Mouse (Mus musculus): Measurements from ENCODE around the gene Smoc2. TPM values are rescaled to one million over a fixed set of nuclear protein-coding genes. Genes with fewer than 3 reads are reported as not detected.

Smoc2 gene
- polyA plus RNA-seq, 1 experiment from 2014 or later, result 12.8 TPM

DNA sequence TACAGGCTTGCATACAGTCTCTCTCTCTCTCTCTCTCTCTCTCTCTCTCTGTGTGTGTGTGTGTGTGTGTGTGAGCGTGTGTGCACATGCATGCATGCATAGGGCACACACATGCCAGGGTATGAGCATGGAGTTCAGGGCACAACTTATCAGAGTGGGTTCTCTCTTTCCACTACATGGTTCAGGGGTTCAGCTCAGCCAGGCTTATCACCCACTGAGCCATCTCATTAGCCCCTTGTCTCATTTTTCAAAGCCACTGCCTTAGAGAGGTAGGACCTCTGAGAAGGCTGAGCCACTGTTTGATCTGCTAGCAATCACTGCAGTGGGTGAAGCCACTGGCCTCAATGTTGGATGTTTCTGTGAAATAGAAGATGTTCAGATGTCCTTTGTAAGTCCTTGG is 82.2 kb downstream of the Smoc2 start:
- WGBS, result 100% methylated on average over 1 of the region's 1 CpGs
- Histone ChIP-seq H3K9ac (replicated peaks) (no peak overlapping the region), H3K4me3 (replicated peaks) (no peak overlapping the region), H3K36me3 (no peaks in the 10 kb centered on the region), H3K4me2 (no peak overlapping the region), H3K4me1 (no peaks in the 10 kb centered on the region), H3K27me3 (replicated peaks) (no peaks in the 10 kb centered on the region), H3K9me3 (replicated peaks) (no peaks in the 10 kb centered on the region), H3K27ac (replicated peaks) (no peak overlapping the region)
- ATAC-seq (ENCODE audit: low FRiP score), result no peak

DNA sequence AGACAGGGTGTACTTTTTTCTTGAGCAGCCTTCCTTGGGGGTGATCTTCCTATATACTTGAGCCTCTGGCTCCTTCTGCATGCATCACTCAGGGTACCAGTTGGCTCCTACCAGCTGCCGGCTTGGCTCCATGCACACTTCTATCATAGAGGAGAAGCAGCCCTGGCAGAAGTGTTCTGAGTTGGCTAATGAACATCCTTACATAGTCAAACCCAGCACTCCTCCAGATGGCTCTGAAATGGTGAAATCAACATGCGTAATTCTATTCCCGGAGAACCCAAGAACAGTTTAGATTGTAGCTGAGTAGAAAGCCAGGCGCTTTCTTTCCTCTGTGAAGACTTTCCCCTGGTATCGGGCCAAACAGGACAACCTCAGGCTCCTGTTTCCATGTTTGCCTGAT is 91.2 kb downstream of the Smoc2 start:
- no peak overlapping the region for H3K27ac ChIP-seq (replicated peaks)
- WGBS, result 83% methylated on average over 5 of the region's 5 CpGs
- H3K36me3 ChIP-seq, result no peaks in the 10 kb centered on the region

DNA sequence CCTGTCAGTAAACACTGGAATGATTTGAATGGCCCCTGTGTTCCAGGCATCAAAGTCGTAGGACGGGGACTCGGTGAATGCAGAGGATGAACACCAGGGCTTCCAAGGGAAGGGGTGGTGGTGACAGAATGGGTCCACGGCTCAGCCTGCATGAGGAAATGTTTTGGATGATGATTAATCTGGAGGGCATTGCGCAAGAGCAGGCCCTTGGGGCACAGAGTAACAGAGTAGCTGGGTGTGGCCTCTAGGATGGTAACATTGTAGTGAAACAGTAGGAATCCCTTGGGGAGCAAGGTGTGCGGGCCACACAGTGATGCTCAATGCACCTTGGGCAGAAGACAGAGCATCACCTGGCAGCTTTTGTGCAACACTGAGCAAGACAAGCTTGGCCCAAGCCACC is 92.3 kb downstream of the Smoc2 start:
- H3K4me3 ChIP-seq (replicated peaks), result no peak overlapping the region
- no peaks in the 10 kb centered on the region for H3K9me3 ChIP-seq (replicated peaks)
- no peak overlapping the region for H3K4me2 ChIP-seq
- no peak overlapping the region for H3K9ac ChIP-seq (replicated peaks)
- WGBS, result 73% methylated on average over 6 of the region's 6 CpGs
- 0 out of 2 replicates have a peak, but pooled peaks cover 3% of the 10 kb centered on the region for H3K27me3 ChIP-seq (replicated peaks)
- H3K27ac ChIP-seq (replicated peaks), result no peak overlapping the region
- peaks cover 18% of the 10 kb centered on the region for H3K4me1 ChIP-seq
- no peaks in the 10 kb centered on the region for H3K36me3 ChIP-seq
- ATAC-seq (ENCODE audit: low FRiP score), result no peak

More for the DNA sequence above, 91.2 kb downstream of the Smoc2 start:
- Histone ChIP-seq H3K9me3 (replicated peaks) (no peaks in the 10 kb centered on the region), H3K4me3 (replicated peaks) (no peak overlapping the region), H3K27me3 (replicated peaks) (0 out of 2 replicates have a peak, but pooled peaks cover 3% of the 10 kb centered on the region), H3K4me1 (peaks cover 18% of the 10 kb centered on the region), H3K4me2 (no peak overlapping the region), H3K9ac (replicated peaks) (no peak overlapping the region)
- no peak for ATAC-seq (ENCODE audit: low FRiP score)

DNA sequence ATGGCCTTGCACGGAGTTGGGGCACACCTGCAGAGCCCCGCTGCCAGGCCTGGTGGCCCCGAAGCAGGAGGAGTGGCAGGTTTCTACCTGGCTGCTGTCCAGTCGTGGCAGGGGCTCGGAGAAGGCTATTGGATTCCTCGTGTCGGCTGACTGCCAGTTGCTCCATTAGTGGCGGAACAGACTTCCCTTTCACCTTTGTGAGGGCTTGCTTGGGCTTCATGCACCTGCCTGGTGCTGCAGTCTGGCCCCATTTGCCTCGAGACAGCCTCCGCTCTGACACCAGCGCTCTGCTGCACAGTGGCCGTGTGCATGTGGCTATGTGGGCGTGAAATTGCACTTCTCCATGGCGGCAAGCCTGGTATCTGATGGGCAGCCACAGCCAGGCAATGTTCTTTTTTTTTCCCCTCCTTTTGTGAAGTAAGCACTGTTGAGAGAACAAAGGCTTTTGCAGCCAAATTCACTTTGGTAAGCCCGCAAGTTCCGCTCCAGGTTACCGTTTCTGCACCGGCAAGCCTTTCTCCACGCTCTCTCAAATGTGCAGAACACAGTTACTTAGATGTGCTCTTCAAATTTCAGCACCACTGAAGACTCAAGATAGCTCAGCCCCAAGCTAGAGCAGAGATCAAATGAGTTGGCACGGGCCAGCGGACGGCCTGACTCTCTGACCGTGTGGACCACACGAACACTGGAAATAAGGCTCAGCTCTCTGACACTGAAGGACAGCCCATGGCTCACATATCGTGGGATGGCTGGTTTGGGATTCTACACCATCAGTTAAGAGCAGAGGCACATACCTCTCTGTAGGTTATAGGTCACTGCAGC is 93.2 kb downstream of the Smoc2 start:
- H3K4me2 ChIP-seq, result peak overlapping the region; percentile 24
- 0 out of 2 replicates have a peak, but pooled peaks cover 3% of the 10 kb centered on the region for H3K27me3 ChIP-seq (replicated peaks)
- H3K9ac ChIP-seq (replicated peaks), result no peak overlapping the region
- no peaks in the 10 kb centered on the region for H3K9me3 ChIP-seq (replicated peaks)
- no peaks in the 10 kb centered on the region for H3K36me3 ChIP-seq
- H3K27ac ChIP-seq (replicated peaks), result no peak overlapping the region
- peak; percentile 56; the same call in 1 of the 2 replicates for ATAC-seq (ENCODE audit: low FRiP score)
- H3K4me1 ChIP-seq, result peaks cover 18% of the 10 kb centered on the region
- no peak overlapping the region for H3K4me3 ChIP-seq (replicated peaks)
- 42% methylated on average over 25 of the region's 25 CpGs for WGBS

DNA sequence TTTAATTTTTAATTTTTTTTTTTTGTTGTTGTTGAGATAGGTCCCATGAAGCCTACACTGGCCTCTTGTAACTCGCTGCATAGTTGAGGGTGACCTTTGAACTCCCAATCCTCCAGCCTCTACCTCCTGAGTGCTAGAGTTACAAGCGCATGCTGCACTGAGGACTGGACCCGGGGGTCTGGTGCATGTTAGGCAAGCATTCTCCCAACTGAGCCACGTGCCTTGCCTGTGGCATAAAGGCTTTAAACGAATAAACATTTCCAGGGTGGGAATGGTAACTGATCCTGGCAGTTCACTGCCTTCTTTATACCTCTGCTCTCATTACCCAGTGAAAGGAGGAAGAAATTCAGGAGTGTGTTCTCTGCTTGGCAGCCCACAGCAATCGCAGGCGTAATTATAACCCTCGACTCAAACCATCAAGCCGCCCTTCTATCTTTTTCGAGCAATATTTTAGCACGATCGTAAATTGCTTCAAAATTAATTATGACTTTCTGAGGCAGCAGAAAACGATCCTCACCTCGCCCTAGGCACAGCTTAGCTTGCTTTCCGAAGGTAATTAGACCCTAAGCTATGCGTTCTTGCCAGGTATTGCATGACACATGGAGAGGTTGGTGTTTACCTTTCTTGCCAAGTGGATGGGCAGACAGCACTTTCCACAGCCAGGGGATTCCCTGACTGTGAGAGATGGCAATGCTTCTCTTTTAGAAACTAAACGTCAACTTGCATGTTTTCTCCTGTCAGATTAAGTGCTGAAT is 99.6 kb downstream of the Smoc2 start:
- Histone ChIP-seq H3K27ac (replicated peaks) (no peak overlapping the region; the same call in 1 of the 2 replicates), H3K9ac (replicated peaks) (no peak overlapping the region), H3K4me1 (peaks cover 3% of the 10 kb centered on the region; the same call in 1 of the 2 replicates), H3K4me2 (no peak overlapping the region), H3K9me3 (replicated peaks) (no peaks in the 10 kb centered on the region), H3K4me3 (replicated peaks) (no peak overlapping the region), H3K36me3 (no peaks in the 10 kb centered on the region), H3K27me3 (replicated peaks) (no peaks in the 10 kb centered on the region)
- 50% methylated on average over 17 of the region's 17 CpGs for WGBS
- peak; percentile 36; the same call in 1 of the 2 replicates for ATAC-seq (ENCODE audit: low FRiP score)

DNA sequence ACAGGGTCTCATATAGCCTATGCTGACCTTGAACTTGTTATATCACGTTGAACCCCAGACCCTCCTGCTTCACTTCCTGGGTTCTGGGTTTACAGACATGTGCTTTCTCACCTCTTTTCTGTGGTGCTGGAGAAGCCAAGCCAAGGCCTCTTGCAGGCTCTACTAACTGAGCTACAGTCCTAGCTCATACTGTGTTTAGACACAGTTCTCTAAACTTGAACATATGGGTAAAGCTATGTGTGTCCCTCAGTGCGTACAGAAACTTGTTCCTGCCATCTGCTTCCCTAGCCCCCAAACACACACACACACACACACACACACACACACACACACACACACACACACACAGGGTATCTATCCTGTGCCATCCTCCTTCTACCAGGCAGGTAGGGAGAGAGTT is 100.2 kb downstream of the Smoc2 start:
- Histone ChIP-seq H3K4me2 (no peak overlapping the region), H3K9ac (replicated peaks) (no peak overlapping the region), H3K4me3 (replicated peaks) (no peak overlapping the region), H3K9me3 (replicated peaks) (no peaks in the 10 kb centered on the region), H3K27me3 (replicated peaks) (no peaks in the 10 kb centered on the region), H3K4me1 (peaks cover 3% of the 10 kb centered on the region; the same call in 1 of the 2 replicates), H3K27ac (replicated peaks) (no peak overlapping the region), H3K36me3 (no peaks in the 10 kb centered on the region)
- ATAC-seq (ENCODE audit: low FRiP score), result no peak
- WGBS, result 80% methylated on average over 2 of the region's 2 CpGs

DNA sequence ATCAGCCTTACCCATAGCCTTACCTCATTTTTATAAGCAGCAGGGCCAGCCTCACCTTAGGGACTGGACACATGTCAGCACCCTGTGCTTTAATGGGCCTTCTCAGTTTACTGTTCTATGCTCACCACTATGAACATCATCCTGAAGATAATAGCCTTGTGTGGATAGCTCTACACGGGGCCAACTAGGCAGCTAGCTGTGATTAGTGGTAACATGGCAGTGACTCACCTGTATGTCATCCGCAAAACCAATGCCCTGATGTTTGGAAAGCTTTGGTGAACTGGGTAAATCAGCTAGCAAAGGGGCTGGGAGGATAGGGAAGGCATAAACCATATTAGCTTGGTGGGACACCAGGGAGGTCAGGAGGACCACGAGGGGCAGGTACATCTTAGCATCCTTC is 100.7 kb downstream of the Smoc2 start:
- Histone ChIP-seq H3K27me3 (replicated peaks) (no peaks in the 10 kb centered on the region), H3K36me3 (no peaks in the 10 kb centered on the region), H3K4me3 (replicated peaks) (no peak overlapping the region), H3K4me2 (no peak overlapping the region), H3K27ac (replicated peaks) (no peak overlapping the region), H3K9me3 (replicated peaks) (no peaks in the 10 kb centered on the region), H3K9ac (replicated peaks) (no peak overlapping the region), H3K4me1 (peaks cover 3% of the 10 kb centered on the region; the same call in 1 of the 2 replicates)
- WGBS, result 90% methylated on average over 3 of the region's 3 CpGs
- no peak for ATAC-seq (ENCODE audit: low FRiP score)

DNA sequence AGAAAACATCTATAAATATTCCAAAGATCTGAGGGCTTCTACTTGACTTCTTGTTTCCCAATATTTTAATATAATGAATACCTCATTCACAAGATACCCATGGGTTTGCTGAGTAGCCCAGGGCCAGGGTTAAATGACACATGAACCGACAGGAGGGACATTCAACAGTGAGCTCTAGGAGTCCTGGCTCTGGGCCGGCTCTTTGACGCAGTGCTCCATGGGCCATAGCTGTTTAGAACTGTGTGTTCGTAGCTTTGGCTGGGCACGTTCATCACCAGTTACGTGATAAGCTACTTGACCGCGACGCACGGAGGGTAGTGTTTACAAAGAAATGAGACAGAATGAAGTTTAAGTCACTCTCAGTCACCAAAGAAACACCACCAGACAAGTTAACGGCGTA is 101.2 kb downstream of the Smoc2 start:
- H3K4me1 ChIP-seq, result peaks cover 3% of the 10 kb centered on the region; the same call in 1 of the 2 replicates
- 85% methylated on average over 12 of the region's 12 CpGs for WGBS
- no peak for ATAC-seq (ENCODE audit: low FRiP score)
- H3K9me3 ChIP-seq (replicated peaks), result no peaks in the 10 kb centered on the region
- H3K9ac ChIP-seq (replicated peaks), result no peak overlapping the region
- no peak overlapping the region for H3K4me3 ChIP-seq (replicated peaks)
- H3K27me3 ChIP-seq (replicated peaks), result no peaks in the 10 kb centered on the region
- H3K4me2 ChIP-seq, result no peak overlapping the region
- no peaks in the 10 kb centered on the region for H3K36me3 ChIP-seq
- no peak overlapping the region for H3K27ac ChIP-seq (replicated peaks)

DNA sequence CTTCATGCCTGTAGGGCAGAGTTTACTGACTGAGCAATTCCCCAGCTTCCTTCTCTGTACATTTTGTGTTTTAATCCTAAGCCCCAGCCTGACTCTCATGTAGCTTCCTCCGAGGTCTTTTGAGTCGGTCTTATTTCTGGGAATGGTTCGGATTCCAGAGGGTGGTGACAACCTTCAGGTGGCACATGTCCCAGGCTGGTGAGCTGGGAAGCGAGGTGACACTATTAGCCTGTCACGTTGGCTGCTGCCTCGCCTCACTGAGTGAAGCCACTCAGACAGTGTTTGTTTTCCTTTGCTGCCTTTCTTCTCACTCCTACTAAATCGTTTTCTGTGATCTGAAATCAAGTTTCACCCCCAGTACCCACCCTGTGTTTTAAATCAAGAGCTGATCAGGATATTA is 102.2 kb downstream of the Smoc2 start:
- Histone ChIP-seq H3K9me3 (replicated peaks) (no peaks in the 10 kb centered on the region), H3K27me3 (replicated peaks) (no peaks in the 10 kb centered on the region), H3K9ac (replicated peaks) (no peak overlapping the region), H3K27ac (replicated peaks) (no peak overlapping the region), H3K4me2 (no peak overlapping the region), H3K36me3 (no peaks in the 10 kb centered on the region), H3K4me3 (replicated peaks) (no peak overlapping the region), H3K4me1 (peaks cover 3% of the 10 kb centered on the region; the same call in 1 of the 2 replicates)
- no peak for ATAC-seq (ENCODE audit: low FRiP score)
- 70% methylated on average over 7 of the region's 7 CpGs for WGBS

DNA sequence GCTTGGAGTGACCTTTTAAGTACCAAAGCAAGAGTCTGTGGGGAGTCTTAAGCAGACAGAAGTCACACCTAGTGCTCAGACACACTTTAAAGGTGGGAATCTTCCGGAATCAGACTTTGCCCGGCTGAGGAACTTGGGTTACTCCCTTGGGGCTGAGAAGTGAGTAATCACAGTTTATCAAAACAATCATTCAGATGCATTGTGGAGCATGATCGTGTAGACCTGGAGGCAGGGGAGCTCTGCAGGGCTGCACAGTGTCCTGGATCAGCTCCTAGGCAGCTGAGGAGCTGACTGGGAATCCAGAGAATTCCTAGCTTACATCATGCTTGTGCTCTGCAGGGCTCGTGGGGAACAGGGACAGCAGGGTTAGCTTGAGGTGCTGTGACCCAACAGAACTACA is 104.7 kb downstream of the Smoc2 start:
- H3K9me3 ChIP-seq (replicated peaks), result no peaks in the 10 kb centered on the region
- no peaks in the 10 kb centered on the region for H3K36me3 ChIP-seq
- no peak overlapping the region for H3K9ac ChIP-seq (replicated peaks)
- H3K4me3 ChIP-seq (replicated peaks), result no peak overlapping the region
- no peak overlapping the region for H3K27ac ChIP-seq (replicated peaks)
- H3K27me3 ChIP-seq (replicated peaks), result no peaks in the 10 kb centered on the region
- H3K4me2 ChIP-seq, result no peak overlapping the region
- ATAC-seq (ENCODE audit: low FRiP score), result no peak
- WGBS, result 90% methylated on average over 4 of the region's 4 CpGs
- H3K4me1 ChIP-seq, result no peaks in the 10 kb centered on the region

DNA sequence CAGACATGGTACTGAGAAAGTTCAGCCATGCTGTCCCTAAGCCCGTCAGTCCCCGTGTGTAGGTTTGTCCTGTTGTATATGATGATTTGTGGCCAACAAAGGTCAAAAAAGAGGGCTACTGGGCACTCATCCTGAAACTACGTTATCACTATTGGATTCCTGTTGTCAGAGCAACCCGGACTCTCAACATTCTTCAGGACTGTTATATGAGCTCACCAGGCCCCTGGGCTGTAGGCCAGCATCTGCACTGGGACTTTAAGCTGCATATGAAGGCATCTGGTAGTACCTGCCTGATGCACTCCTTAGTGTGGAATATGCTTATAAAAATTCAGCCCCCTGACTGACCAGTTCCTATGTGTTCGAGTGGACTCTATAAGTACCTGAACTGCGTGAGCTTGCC is 105.7 kb downstream of the Smoc2 start:
- no peaks in the 10 kb centered on the region for H3K36me3 ChIP-seq
- no peak overlapping the region for H3K9ac ChIP-seq (replicated peaks)
- no peak overlapping the region for H3K4me2 ChIP-seq
- H3K27ac ChIP-seq (replicated peaks), result no peak overlapping the region
- ATAC-seq (ENCODE audit: low FRiP score), result no peak
- H3K4me3 ChIP-seq (replicated peaks), result no peak overlapping the region
- no peaks in the 10 kb centered on the region for H3K9me3 ChIP-seq (replicated peaks)
- no peaks in the 10 kb centered on the region for H3K4me1 ChIP-seq
- 89% methylated on average over 6 of the region's 6 CpGs for WGBS
- no peaks in the 10 kb centered on the region for H3K27me3 ChIP-seq (replicated peaks)

DNA sequence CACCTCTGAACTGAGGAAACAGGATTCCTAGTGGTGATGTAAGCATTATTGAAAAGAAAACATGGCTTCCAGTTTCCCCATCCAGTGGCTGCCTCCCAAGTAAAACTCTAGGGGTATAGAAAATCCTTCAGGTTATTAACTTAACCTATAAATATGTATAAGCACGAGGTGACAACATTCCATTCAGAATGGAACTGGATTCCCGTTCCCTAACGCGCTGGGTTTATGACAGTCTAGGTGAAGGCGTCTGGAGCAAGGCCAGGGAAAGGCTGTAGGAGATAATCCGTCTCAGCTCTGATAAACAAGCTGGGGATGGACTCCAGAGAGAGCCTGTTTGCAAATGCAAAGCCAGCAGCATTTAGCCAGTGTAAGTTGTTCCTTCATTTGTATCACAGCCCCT is 108.0 kb downstream of the Smoc2 start:
- Histone ChIP-seq H3K9ac (replicated peaks) (no peak overlapping the region), H3K27ac (replicated peaks) (no peak overlapping the region), H3K4me2 (no peak overlapping the region), H3K9me3 (replicated peaks) (no peaks in the 10 kb centered on the region), H3K4me3 (replicated peaks) (no peak overlapping the region), H3K27me3 (replicated peaks) (no peaks in the 10 kb centered on the region), H3K36me3 (no peaks in the 10 kb centered on the region), H3K4me1 (no peaks in the 10 kb centered on the region)
- WGBS, result 60% methylated on average over 6 of the region's 6 CpGs
- no peak for ATAC-seq (ENCODE audit: low FRiP score)

Data from neural tube, embryonic 15.5 days (tissue).